Mouse (Mus musculus) activated CD4-positive, CD25-positive, alpha-beta regulatory T cell (primary cell): ENCODE data around the gene Hist1h3c. TPM values are rescaled to one million over a fixed set of nuclear protein-coding genes. Genes with fewer than 3 reads are reported as not detected.

Experiments
- polyA plus RNA-seq, 2 experiments: library from polyadenylated mRNA; unstranded; fragments of 100-300 nt; shearing (Covaris generic); gene quantifications; one replicate each; pipeline ENCODE4 v1.2.1; 2017

Gene Hist1h3c
- polyA plus RNA-seq, 2 experiments from 2014 or later: 2.7 to 3.1 TPM

Other genes starting within 250 kb of the Hist1h3c start
- gene Hist1h4h, start 214.6 kb downstream of the Hist1h3c start, polyA plus RNA-seq: 1 to 10 TPM; 1.3 to 4.8 TPM
- gene Hist1h2af, start 211.7 kb downstream of the Hist1h3c start, polyA plus RNA-seq: not detected
- not detected for gene Hist1h3g, start 210.2 kb downstream of the Hist1h3c start, polyA plus RNA-seq
- under 1 TPM; 0.27 to 0.59 TPM for gene Hist1h2bh, start 202.2 kb downstream of the Hist1h3c start, polyA plus RNA-seq
- gene Hist1h3f, start 201.6 kb downstream of the Hist1h3c start, polyA plus RNA-seq: under 1 TPM; 0.41 to 0.84 TPM
- gene Hist1h4f, start 194.0 kb downstream of the Hist1h3c start, polyA plus RNA-seq: 1 to 10 TPM in 1 of 2 experiments, not detected in 1; 2.0 TPM
- under 1 TPM; 0.64 to 0.98 TPM for gene Hist1h1d, start 192.3 kb downstream of the Hist1h3c start, polyA plus RNA-seq
- 1 to 10 TPM; 1.4 to 5.5 TPM for gene Hist1h3e, start 183.2 kb downstream of the Hist1h3c start, polyA plus RNA-seq
- gene Hist1h2ae, start 174.4 kb downstream of the Hist1h3c start, polyA plus RNA-seq: 10 to 100 TPM in 1 of 2 experiments, 1 to 10 TPM in 1; 7.7 to 16.3 TPM
- gene Hist1h2bg, start 174.2 kb downstream of the Hist1h3c start, polyA plus RNA-seq: 1 to 10 TPM; 2.7 to 5.0 TPM
- not detected for gene Hist1h2bf, start 171.4 kb downstream of the Hist1h3c start, polyA plus RNA-seq
- under 1 TPM in 1 of 2 experiments, not detected in 1; 0.38 TPM for gene Hist1h2ad, start 171.2 kb downstream of the Hist1h3c start, polyA plus RNA-seq
- gene Hist1h3d, start 169.8 kb downstream of the Hist1h3c start, polyA plus RNA-seq: under 1 TPM in 1 of 2 experiments, not detected in 1; 0.44 TPM
- 10 to 100 TPM; 23.0 to 41.6 TPM for gene Hist1h4d, start 164.0 kb downstream of the Hist1h3c start, polyA plus RNA-seq
- gene Hist1h2be, start 124.5 kb downstream of the Hist1h3c start, polyA plus RNA-seq: 1 to 10 TPM; 1.2 to 1.4 TPM
- 10 to 100 TPM in 1 of 2 experiments, 1 to 10 TPM in 1; 7.1 to 18.0 TPM for gene Hist1h1e, start 123.0 kb downstream of the Hist1h3c start, polyA plus RNA-seq
- gene Hist1h2ac, start 61.7 kb downstream of the Hist1h3c start, polyA plus RNA-seq: under 1 TPM; 0.55 to 0.80 TPM
- 1 to 10 TPM; 3.0 to 4.1 TPM for gene Hist1h2bc, start 61.4 kb downstream of the Hist1h3c start, polyA plus RNA-seq
- under 1 TPM in 1 of 2 experiments, not detected in 1; 0.38 TPM for gene Hist1h1t, start 49.8 kb downstream of the Hist1h3c start, polyA plus RNA-seq
- 1 to 10 TPM; 3.3 to 6.0 TPM for gene Hist1h4c, start 47.1 kb downstream of the Hist1h3c start, polyA plus RNA-seq
- gene Hfe, start 34.7 kb downstream of the Hist1h3c start, polyA plus RNA-seq: 1 to 10 TPM; 1.3 to 2.6 TPM
- gene Hist1h1c, start 6.8 kb downstream of the Hist1h3c start, polyA plus RNA-seq: 10 to 100 TPM; 13.3 to 18.7 TPM
- gene Hist1h2bb, start 1.1 kb upstream of the Hist1h3c start, polyA plus RNA-seq: 1 to 10 TPM; 1.1 to 2.8 TPM
- 1 to 10 TPM; 4.6 to 7.2 TPM for gene Hist1h2ab, start 5.5 kb upstream of the Hist1h3c start, polyA plus RNA-seq
- gene Hist1h3b, start 6.7 kb upstream of the Hist1h3c start, polyA plus RNA-seq: 1 to 10 TPM in 1 of 2 experiments, not detected in 1; 1.4 TPM
- gene Hist1h4b, start 11.4 kb upstream of the Hist1h3c start, polyA plus RNA-seq: 1 to 10 TPM; 5.4 to 5.6 TPM
- gene Hist1h4a, start 15.6 kb upstream of the Hist1h3c start, polyA plus RNA-seq: not detected
- gene Hist1h3a, start 16.8 kb upstream of the Hist1h3c start, polyA plus RNA-seq: 1 to 10 TPM; 5.1 TPM
- gene Hist1h1a, start 18.1 kb upstream of the Hist1h3c start, polyA plus RNA-seq: 1 to 10 TPM; 2.5 to 3.0 TPM
- under 1 TPM in 1 of 2 experiments, not detected in 1; 0.17 TPM for gene Trim38, start 24.3 kb upstream of the Hist1h3c start, polyA plus RNA-seq
- under 1 TPM in 1 of 2 experiments, not detected in 1; 0.09 TPM for gene Slc17a2, start 61.4 kb upstream of the Hist1h3c start, polyA plus RNA-seq
- not detected for gene Slc17a3, start 93.8 kb upstream of the Hist1h3c start, polyA plus RNA-seq
- gene Slc17a1, start 122.1 kb upstream of the Hist1h3c start, polyA plus RNA-seq: under 1 TPM in 1 of 2 experiments, not detected in 1; 0.09 TPM
- not detected for gene Slc17a4, start 169.4 kb upstream of the Hist1h3c start, polyA plus RNA-seq
- not detected for gene Hist1h2ba, start 188.6 kb upstream of the Hist1h3c start, polyA plus RNA-seq
- gene Hist1h2aa, start 188.9 kb upstream of the Hist1h3c start, polyA plus RNA-seq: not detected
- not detected for gene Scgn, start 245.6 kb upstream of the Hist1h3c start, polyA plus RNA-seq